Mouse (Mus musculus): Measurements from ENCODE around the gene Vmn1r198. TPM values are rescaled to one million over a fixed set of nuclear protein-coding genes. Genes with fewer than 3 reads are reported as not detected.
A peak's percentile ranks its signal among the peaks of the same experiment; 100 is the strongest.
"Not testable (repeated sequence)": the region's sequence is repeated elsewhere in the genome, so short reads cannot be mapped to it uniquely, and the experiment has no call there.

Gene Vmn1r198
- polyA plus RNA-seq, 1 experiment from 2014 or later = not detected

- H3K4me3 ChIP-seq (replicated peaks; ENCODE audit: low read length); H3K27me3 ChIP-seq (ENCODE audit: control insufficient read depth, insufficient read depth, low read length); H3K9ac ChIP-seq (ENCODE audit: low read length); H3K4me2 ChIP-seq (ENCODE audit: low read depth, low read length); H3K36me3 ChIP-seq (ENCODE audit: control insufficient read depth, insufficient read depth, low read length); H3K9me3 ChIP-seq (replicated peaks; ENCODE audit: control insufficient read depth, low read length); H3K4me1 ChIP-seq (ENCODE audit: control insufficient read depth, insufficient read depth, low read length): not testable (repeated sequence)
- H3K27ac ChIP-seq (ENCODE audit: low read length) = peak overlapping the region; percentile 85; the same call in 1 of the 2 replicates
- ATAC-seq (ENCODE audit: insufficient read depth, low FRiP score) = peak; percentile 73
- WGBS = 43% methylated on average over 3 of the region's 3 CpGs
Observed at GRCm38 (mm10) chr13:22381128-22381527, 31.0 kb downstream of the Vmn1r198 start.

DNA sequence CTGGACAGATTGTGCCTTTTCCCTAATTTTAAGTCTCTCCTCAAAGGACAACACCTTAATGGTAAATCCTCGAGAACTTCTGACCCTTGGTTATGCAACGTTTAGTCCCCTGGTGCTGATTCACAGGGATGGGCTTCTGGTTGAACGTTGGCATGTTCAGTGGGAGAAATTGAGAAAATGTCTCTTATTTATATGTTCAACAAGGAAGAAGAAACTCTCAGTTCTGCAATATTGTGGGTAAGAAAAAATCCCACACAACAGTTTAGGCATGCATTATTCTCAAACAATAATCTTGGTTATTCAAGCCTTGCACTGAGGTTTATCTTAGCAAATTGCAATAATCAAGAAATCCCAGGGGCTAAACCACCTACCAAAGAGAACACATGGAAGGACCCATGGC, 33.2 kb downstream of the Vmn1r198 start:
- H3K4me2 ChIP-seq (ENCODE audit: low read depth, low read length) = no peak overlapping the region
- no peak overlapping the region for H3K4me3 ChIP-seq (replicated peaks; ENCODE audit: low read length)
- no peaks in the 10 kb centered on the region for H3K27me3 ChIP-seq (ENCODE audit: control insufficient read depth, insufficient read depth, low read length)
- WGBS = 74% methylated on average over 3 of the region's 3 CpGs
- H3K9me3 ChIP-seq (replicated peaks; ENCODE audit: control insufficient read depth, low read length) = no peaks in the 10 kb centered on the region
- no peak overlapping the region for H3K9ac ChIP-seq (ENCODE audit: low read length)
- H3K4me1 ChIP-seq (ENCODE audit: control insufficient read depth, insufficient read depth, low read length) = no peaks in the 10 kb centered on the region
- H3K27ac ChIP-seq (ENCODE audit: low read length) = no peak overlapping the region
- H3K36me3 ChIP-seq (ENCODE audit: control insufficient read depth, insufficient read depth, low read length) = no peaks in the 10 kb centered on the region
- no peak for ATAC-seq (ENCODE audit: insufficient read depth, low FRiP score)

DNA sequence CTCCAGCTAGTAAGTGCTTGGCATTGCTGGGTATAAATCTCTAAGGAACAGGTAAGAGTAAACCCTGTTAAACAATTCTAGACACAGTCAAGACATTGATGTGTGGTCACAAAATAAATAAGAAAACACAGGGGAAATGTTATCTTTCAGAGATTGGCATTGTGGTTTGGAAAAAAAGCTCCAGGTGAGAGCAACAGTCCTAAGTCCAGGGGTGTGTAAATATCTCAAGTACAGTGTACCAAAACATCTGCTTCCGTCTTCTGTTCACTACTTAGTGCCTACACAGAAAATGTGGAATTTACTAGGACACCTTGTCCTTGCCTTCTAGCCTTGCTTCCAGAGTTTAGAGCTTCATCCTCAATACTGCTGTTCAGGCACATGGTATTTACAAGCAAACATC, 36.9 kb downstream of the Vmn1r198 start:
- no peaks in the 10 kb centered on the region for H3K36me3 ChIP-seq (ENCODE audit: control insufficient read depth, insufficient read depth, low read length)
- H3K4me3 ChIP-seq (replicated peaks; ENCODE audit: low read length) = no peak overlapping the region
- no peaks in the 10 kb centered on the region for H3K9me3 ChIP-seq (replicated peaks; ENCODE audit: control insufficient read depth, low read length)
- WGBS = 67% methylated on average over 1 of the region's 1 CpGs
- no peaks in the 10 kb centered on the region for H3K4me1 ChIP-seq (ENCODE audit: control insufficient read depth, insufficient read depth, low read length)
- H3K27me3 ChIP-seq (ENCODE audit: control insufficient read depth, insufficient read depth, low read length) = no peaks in the 10 kb centered on the region
- peak; percentile 56; the same call in 1 of the 2 replicates for ATAC-seq (ENCODE audit: insufficient read depth, low FRiP score)
- H3K9ac ChIP-seq (ENCODE audit: low read length) = no peak overlapping the region
- no peak overlapping the region for H3K4me2 ChIP-seq (ENCODE audit: low read depth, low read length)
- no peak overlapping the region for H3K27ac ChIP-seq (ENCODE audit: low read length)

GRCm38 (mm10) chr13:22390073-22390472, 39.9 kb downstream of the Vmn1r198 start, which contains the start of gene Vmn1r200:
Vmn1r200 (plus strand) TSS chr13:22390373.
- no peaks in the 10 kb centered on the region for H3K36me3 ChIP-seq (ENCODE audit: control insufficient read depth, insufficient read depth, low read length)
- no peak within 1 kb of the TSS for H3K9ac ChIP-seq (ENCODE audit: low read length)
- WGBS = 63% methylated on average over 3 of the region's 3 CpGs
- H3K9me3 ChIP-seq (replicated peaks; ENCODE audit: control insufficient read depth, low read length) = no peaks in the 10 kb centered on the region
- H3K4me2 ChIP-seq (ENCODE audit: low read depth, low read length) = no peak within 1 kb of the TSS
- no peak within 1 kb of the TSS for H3K27ac ChIP-seq (ENCODE audit: low read length)
- H3K4me3 ChIP-seq (replicated peaks; ENCODE audit: low read length) = no peak within 1 kb of the TSS
- ATAC-seq (ENCODE audit: insufficient read depth, low FRiP score) = no peak
- H3K4me1 ChIP-seq (ENCODE audit: control insufficient read depth, insufficient read depth, low read length) = no peaks in the 10 kb centered on the region
- no peaks in the 10 kb centered on the region for H3K27me3 ChIP-seq (ENCODE audit: control insufficient read depth, insufficient read depth, low read length)

DNA sequence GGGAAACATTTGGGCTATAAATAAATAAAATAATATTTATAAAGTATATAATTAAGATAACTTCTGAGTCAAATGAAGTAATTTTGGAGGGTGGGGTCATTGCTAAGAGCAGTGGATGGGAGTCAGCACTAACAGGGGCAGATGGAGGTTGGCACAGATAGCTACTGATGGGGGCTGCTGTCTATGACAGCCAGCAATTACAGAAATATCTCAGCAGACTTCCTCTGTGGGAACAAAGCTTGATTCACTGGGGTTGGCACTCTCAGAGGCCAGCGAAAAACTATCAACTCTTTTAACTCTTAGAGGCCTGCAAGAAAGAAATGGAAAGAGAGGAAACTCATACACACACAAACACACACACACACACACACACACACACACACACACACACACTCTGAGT, 52.8 kb downstream of the Vmn1r198 start:
- Histone ChIP-seq H3K27ac (ENCODE audit: low read length) (no peak overlapping the region), H3K36me3 (ENCODE audit: control insufficient read depth, insufficient read depth, low read length) (no peaks in the 10 kb centered on the region), H3K4me2 (ENCODE audit: low read depth, low read length) (no peak overlapping the region), H3K9me3 (replicated peaks; ENCODE audit: control insufficient read depth, low read length) (peaks cover 6% of the 10 kb centered on the region), H3K4me1 (ENCODE audit: control insufficient read depth, insufficient read depth, low read length) (no peaks in the 10 kb centered on the region), H3K4me3 (replicated peaks; ENCODE audit: low read length) (no peak overlapping the region), H3K9ac (ENCODE audit: low read length) (no peak overlapping the region), H3K27me3 (ENCODE audit: control insufficient read depth, insufficient read depth, low read length) (no peaks in the 10 kb centered on the region)
- WGBS = 75% methylated on average over 1 of the region's 1 CpGs
- ATAC-seq (ENCODE audit: insufficient read depth, low FRiP score) = no peak

Other genes with a start within 250 kb of the Vmn1r198 start
- not detected in 2 replicates for gene Vmn1r189, start 244.5 kb upstream of the Vmn1r198 start, polyA plus RNA-seq (2015; fragmentation: Nextera tagmentation; extraction: Ambion mirVana)
- gene Vmn1r191, start 166.4 kb upstream of the Vmn1r198 start, polyA plus RNA-seq (2015; fragmentation: Nextera tagmentation; extraction: Ambion mirVana) = not detected in 2 replicates
- not detected in 2 replicates for gene Vmn1r192, start 159.2 kb upstream of the Vmn1r198 start, polyA plus RNA-seq (2015; fragmentation: Nextera tagmentation; extraction: Ambion mirVana)
- not detected in 2 replicates for gene Vmn1r193, start 127.2 kb upstream of the Vmn1r198 start, polyA plus RNA-seq (2015; fragmentation: Nextera tagmentation; extraction: Ambion mirVana)
- not detected in 2 replicates for gene Vmn1r194, start 106.1 kb upstream of the Vmn1r198 start, polyA plus RNA-seq (2015; fragmentation: Nextera tagmentation; extraction: Ambion mirVana)
- gene Vmn1r195, start 79.8 kb upstream of the Vmn1r198 start, polyA plus RNA-seq (2015; fragmentation: Nextera tagmentation; extraction: Ambion mirVana) = not detected in 2 replicates
- not detected in 2 replicates for gene Vmn1r196, start 60.4 kb upstream of the Vmn1r198 start, polyA plus RNA-seq (2015; fragmentation: Nextera tagmentation; extraction: Ambion mirVana)
- not detected in 2 replicates for gene Vmn1r197, start 25.8 kb upstream of the Vmn1r198 start, polyA plus RNA-seq (2015; fragmentation: Nextera tagmentation; extraction: Ambion mirVana)
- gene Vmn1r199, start 29.5 kb downstream of the Vmn1r198 start, polyA plus RNA-seq (2015; fragmentation: Nextera tagmentation; extraction: Ambion mirVana) = not detected in 2 replicates
- gene Vmn1r200, start 40.0 kb downstream of the Vmn1r198 start, polyA plus RNA-seq (2015; fragmentation: Nextera tagmentation; extraction: Ambion mirVana) = not detected in 2 replicates
- not detected in 2 replicates for gene Vmn1r201, start 121.6 kb downstream of the Vmn1r198 start, polyA plus RNA-seq (2015; fragmentation: Nextera tagmentation; extraction: Ambion mirVana)
- 0.04 TPM in 1 of 2 replicates, not detected in the other for gene Vmn1r202, start 155.0 kb downstream of the Vmn1r198 start, polyA plus RNA-seq (2015; fragmentation: Nextera tagmentation; extraction: Ambion mirVana)
- gene Vmn1r203, start 167.8 kb downstream of the Vmn1r198 start, polyA plus RNA-seq (2015; fragmentation: Nextera tagmentation; extraction: Ambion mirVana) = not detected in 2 replicates
- gene Vmn1r204, start 202.8 kb downstream of the Vmn1r198 start, polyA plus RNA-seq (2015; fragmentation: Nextera tagmentation; extraction: Ambion mirVana) = not detected in 2 replicates
- not detected in 2 replicates for gene Vmn1r205, start 242.6 kb downstream of the Vmn1r198 start, polyA plus RNA-seq (2015; fragmentation: Nextera tagmentation; extraction: Ambion mirVana)